Mouse (Mus musculus) lung, postnatal 25 days (tissue): ENCODE measurements around the gene Gbp4.
"Not testable (repeated sequence)": the region's sequence is repeated elsewhere in the genome, so short reads cannot be mapped to it uniquely, and the experiment has no call there.

Experiments
- DNase-seq: peaks from one replicate; pipeline ENCODE4 v3.0.0; 2022; ENCODE audit warnings: low spot score

The Gbp4 gene

GRCm38 (mm10) chr5:105139409-105140088 is at the start of gene Gbp4, which contains the start of the genes Gbp9 and Gbp8:
Gene Gbp4, minus strand, starts transcription at chr5:105139586.
Gene Gbp9, minus strand, starts transcription at chr5:105139539.
Gene Gbp8, minus strand, starts transcription at chr5:105139540.
- peak; percentile 40 for DNase-seq

GRCm38 (mm10) chr5:105181446-105181845 is 42.1 kb upstream of the Gbp4 start:
- no peak for DNase-seq

DNA sequence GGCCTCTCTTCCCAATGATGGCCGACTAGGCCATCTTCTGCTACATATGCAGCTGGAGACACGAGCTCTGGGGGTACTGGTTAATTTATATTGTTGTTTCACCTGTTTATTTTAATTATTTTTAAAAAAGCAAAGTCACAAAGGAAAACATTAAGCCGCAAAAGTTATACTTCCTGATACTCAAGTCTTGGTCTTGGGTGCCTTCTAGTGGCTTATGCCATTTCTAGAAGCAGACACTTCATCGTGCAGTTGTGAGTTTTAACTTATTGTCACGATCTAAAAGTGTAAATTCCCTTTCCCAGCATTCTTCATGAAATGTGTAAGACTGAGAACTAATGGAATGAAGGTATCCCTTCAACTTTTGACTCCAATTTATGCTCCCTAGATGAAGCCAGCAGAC is 17.2 kb upstream of the Gbp4 start:
- DNase-seq, result no peak

- no peak for DNase-seq
These were observed 14.7 kb upstream of the Gbp4 start for GRCm38 (mm10) chr5:105154049-105154448.

- DNase-seq, result not testable (repeated sequence)
These were observed 8.7 kb upstream of the Gbp4 start for GRCm38 (mm10) chr5:105148062-105148461.

DNA sequence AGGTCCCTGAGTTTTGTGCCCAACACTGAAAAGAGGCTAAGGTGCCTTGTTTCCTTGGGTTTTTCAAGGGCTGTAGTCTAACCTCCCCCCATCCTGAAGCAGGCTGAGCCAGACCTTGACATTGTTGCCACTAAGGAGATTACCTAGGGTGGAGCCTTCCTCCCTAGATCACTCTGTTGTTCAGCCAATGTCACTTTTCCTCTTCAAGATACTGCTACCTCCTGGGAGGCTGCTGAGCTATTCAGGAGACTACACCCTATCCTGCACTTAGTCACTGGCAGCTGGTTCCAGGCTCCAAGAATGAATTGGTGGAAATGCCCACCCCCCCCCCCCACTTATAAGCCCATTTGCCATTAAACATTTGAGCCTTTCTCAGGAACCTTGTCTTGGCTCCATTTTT is 7.1 kb upstream of the Gbp4 start:
- DNase-seq, result peak; percentile 52

GRCm38 (mm10) chr5:105145731-105146130 is 6.3 kb upstream of the Gbp4 start:
- peak; percentile 42 for DNase-seq

GRCm38 (mm10) chr5:105140089-105140810 is 864 bp upstream of the Gbp4 start:
- not testable (repeated sequence) for DNase-seq

- no peak for DNase-seq
These were observed 480 bp downstream of the Gbp4 start for GRCm38 (mm10) chr5:105138906-105139305.

DNA sequence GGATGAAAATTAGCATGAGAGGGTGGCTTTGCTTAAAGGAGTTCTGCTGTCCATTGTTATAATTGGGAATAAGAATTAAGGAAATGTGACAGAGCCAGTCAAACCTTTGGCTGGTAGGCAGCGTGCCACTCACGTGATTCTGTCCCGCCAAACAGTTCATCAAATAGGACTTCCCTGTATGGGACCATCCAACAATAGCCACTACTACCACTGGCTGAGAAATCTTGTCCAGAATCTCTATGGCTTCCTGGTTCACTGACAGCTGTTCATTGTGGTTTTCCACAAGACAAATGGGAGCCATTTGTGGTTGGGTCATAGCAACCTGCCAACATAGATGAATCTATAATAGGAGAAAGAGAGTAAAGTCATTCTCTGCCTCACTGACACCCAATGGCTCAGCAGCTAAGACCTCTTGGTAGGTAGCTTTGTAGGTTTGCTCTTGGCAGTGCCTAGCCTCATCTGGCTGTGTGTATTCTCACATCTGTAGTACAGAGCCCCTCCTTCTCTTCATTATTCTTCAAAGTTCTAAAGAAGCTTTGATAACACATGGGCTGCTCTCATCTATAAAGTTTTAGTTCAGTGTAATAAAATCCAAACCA is 2.6 kb downstream of the Gbp4 start:
- DNase-seq, result peak; percentile 55

- DNase-seq, result not testable (repeated sequence)
These were observed 17.7 kb downstream of the Gbp4 start for GRCm38 (mm10) chr5:105121731-105122130.

DNA sequence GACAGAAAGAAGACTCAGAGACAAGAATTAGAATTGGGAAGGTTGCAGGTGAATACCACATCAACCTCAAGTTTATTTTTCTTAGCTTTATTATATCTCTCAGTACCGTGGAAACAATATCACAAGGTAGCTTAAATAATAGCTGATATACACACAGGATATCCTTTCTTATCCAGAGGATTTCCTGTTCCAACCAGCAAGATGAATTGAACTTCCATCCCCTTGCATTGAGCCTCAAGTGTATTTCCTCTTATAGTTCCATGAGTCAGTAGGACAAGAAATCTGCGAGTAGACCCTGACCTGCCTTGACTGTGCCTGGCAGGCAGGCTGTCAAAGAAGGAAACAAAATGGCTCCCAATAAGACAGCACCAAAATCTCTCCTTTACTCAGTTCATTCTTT is 23.6 kb downstream of the Gbp4 start:
- no peak for DNase-seq

- peak; percentile 58 for DNase-seq
These were observed 24.7 kb downstream of the Gbp4 start for GRCm38 (mm10) chr5:105114696-105115095.

DNA sequence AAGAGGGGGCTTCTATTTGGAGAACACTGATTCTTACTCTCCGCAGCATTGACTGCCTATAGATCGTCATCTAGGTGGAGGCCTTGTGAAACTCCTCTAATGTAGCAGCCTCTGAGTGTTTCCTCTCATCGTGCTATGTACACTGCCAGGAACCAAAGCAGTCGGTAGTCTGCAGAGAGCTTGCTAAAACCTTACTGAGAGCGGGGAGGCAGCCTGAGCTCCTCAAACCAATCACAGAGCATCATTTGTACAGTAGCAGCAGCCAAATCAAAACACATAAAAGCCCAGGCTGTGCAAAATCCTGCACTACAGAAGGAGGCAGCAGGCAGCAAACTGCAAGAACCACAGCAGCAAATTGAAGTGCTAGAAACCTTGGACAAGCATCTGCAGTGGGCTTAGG is 25.7 kb downstream of the Gbp4 start:
- DNase-seq, result no peak

- DNase-seq, result peak; percentile 85
These were observed 29.0 kb downstream of the Gbp4 start for GRCm38 (mm10) chr5:105110271-105110852.

- not testable (repeated sequence) for DNase-seq
These were observed 29.6 kb downstream of the Gbp4 start for GRCm38 (mm10) chr5:105109775-105110174.

- DNase-seq, result not testable (repeated sequence)
These were observed 33.7 kb downstream of the Gbp4 start for GRCm38 (mm10) chr5:105105689-105106088.

GRCm38 (mm10) chr5:105081900-105082299 is 57.5 kb downstream of the Gbp4 start:
- no peak for DNase-seq

DNA sequence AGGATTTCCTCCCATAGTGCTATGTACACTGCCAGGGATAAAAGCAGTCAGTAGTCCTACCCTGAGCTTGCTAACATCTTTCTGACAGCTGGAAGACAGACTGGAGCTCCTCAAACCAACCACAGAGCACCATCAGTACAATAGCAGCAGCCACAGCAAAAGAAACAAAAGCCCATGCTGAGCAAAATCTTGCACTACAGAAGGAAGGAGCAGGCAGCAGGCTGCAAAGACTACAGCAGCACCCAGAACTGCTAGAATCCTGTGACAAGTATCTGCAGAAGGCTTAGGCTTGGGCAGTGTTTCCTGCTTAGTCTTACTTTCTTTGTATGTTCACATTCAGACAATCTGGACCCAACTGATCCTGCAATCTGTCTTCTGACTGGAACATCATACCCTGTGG is 71.0 kb downstream of the Gbp4 start:
- DNase-seq, result not testable (repeated sequence)
